Mouse (Mus musculus) heart, embryonic 14.5 days (tissue): ENCODE measurements around the gene Mov10l1. TPM values are rescaled to one million over a fixed set of nuclear protein-coding genes. Genes with fewer than 3 reads are reported as not detected.

ENCODE experiments used
- ATAC-seq: fragments of 200-750 bp; cut with Nextera tagmentation; 2 replicates; pipeline ENCODE4 v1.8.0; 2017; ENCODE audit warnings: low read depth, moderate TSS enrichment; ENCODE audit not compliant: insufficient number of reproducible peaks, insufficient read depth, low FRiP score
- H3K27ac ChIP-seq, 2 experiments: fragments of 200-500 bp in 1 of 2; fragments of 300-500 bp in 1 of 2; sonication (generic) in 1 of 2; replicated peaks in 1 of 2; 2 replicates each; pipeline ENCODE4 v1.5.1; 2012 to 2014; ENCODE audit warnings: low read depth in 2 of 2, low read length in 2 of 2, control low read depth in 1 of 2, mild to moderate bottlenecking in 1 of 2, mixed read lengths in 1 of 2; ENCODE audit not compliant: control insufficient read depth in 1 of 2, insufficient read depth in 1 of 2
- H3K27me3 ChIP-seq: fragments of 300-500 bp; sonication (generic); 2 replicates; pipeline ENCODE4 v1.6.1; 2014; ENCODE audit warnings: mild to moderate bottlenecking, low read length, control low read depth; ENCODE audit not compliant: control insufficient read depth, insufficient read depth
- H3K36me3 ChIP-seq: fragments of 300-500 bp; sonication (generic); 2 replicates; pipeline ENCODE4 v1.6.1; 2014; ENCODE audit warnings: mild to moderate bottlenecking, control low read depth, low read length, mixed read lengths; ENCODE audit not compliant: control insufficient read depth, insufficient read depth
- H3K4me1 ChIP-seq, 2 experiments: fragments of 200-500 bp in 1 of 2; fragments of 300-500 bp in 1 of 2; sonication (generic) in 1 of 2; 2 replicates each; pipeline ENCODE4 v1.6.1; 2012 to 2014; ENCODE audit warnings: low read length in 2 of 2, control low read depth in 1 of 2, mixed read lengths in 1 of 2; ENCODE audit not compliant: control insufficient read depth in 2 of 2, insufficient read depth in 2 of 2
- H3K4me2 ChIP-seq: fragments of 300-500 bp; sonication (generic); 2 replicates; pipeline ENCODE4 v1.6.1; 2014; ENCODE audit warnings: mild to moderate bottlenecking, low read length
- H3K4me3 ChIP-seq, 2 experiments: fragments of 200-500 bp in 1 of 2; fragments of 300-500 bp in 1 of 2; sonication (generic) in 1 of 2; 2 replicates each; pipeline ENCODE4 v1.5.1; 2012 to 2014; ENCODE audit warnings: low read length in 2 of 2, mild to moderate bottlenecking in 2 of 2, control low read depth in 1 of 2, low read depth in 1 of 2, moderate library complexity in 1 of 2; ENCODE audit not compliant: control insufficient read depth in 1 of 2, insufficient read depth in 1 of 2
- H3K9ac ChIP-seq: fragments of 300-500 bp; sonication (generic); 2 replicates; pipeline ENCODE4 v1.6.1; 2014; ENCODE audit warnings: mild to moderate bottlenecking, low read length
- H3K9me3 ChIP-seq: fragments of 300-500 bp; sonication (generic); 2 replicates; pipeline ENCODE4 v1.6.1; 2016; ENCODE audit warnings: low read length, control low read depth; ENCODE audit not compliant: control insufficient read depth
- WGBS: fragments of 180-500 bp; shearing (Covaris S2); extraction: QIAGEN DNeasy Blood & Tissue Kit; methylation state at CpG from one replicate; pipeline ENCODE4 v1.1.7; 2014; 5-methylcytosine and 5-hydroxymethylcytosine counted together
- polyA plus RNA-seq: library from polyadenylated mRNA; unstranded; fragments of >200 nt; fragmentation: Nextera tagmentation; extraction: Ambion mirVana; gene quantifications from 2 replicates; pipeline ENCODE4 v1.2.1, GENCODE M21; 2014

Mov10l1 gene
- polyA plus RNA-seq, 1 experiment from 2014 or later: 86.2 TPM

GRCm38 (mm10) chr15:88979138-88979446, 3.6 kb upstream of the Mov10l1 start:
- H3K27ac ChIP-seq: no peak overlapping the region
- no peaks in the 10 kb centered on the region for H3K27me3 ChIP-seq
- no peak overlapping the region for H3K4me2 ChIP-seq
- H3K9me3 ChIP-seq: no peaks in the 10 kb centered on the region
- WGBS: 44% methylated on average over 3 of the region's 3 CpGs
- ATAC-seq: no peak
- H3K9ac ChIP-seq: no peak overlapping the region
- H3K4me1 ChIP-seq: no peaks in the 10 kb centered on the region
- H3K36me3 ChIP-seq: no peaks in the 10 kb centered on the region
- H3K4me3 ChIP-seq: no peak overlapping the region

GRCm38 (mm10) chr15:88989236-88989635, 6.5 kb downstream of the Mov10l1 start:
- Histone ChIP-seq H3K4me2 (no peak overlapping the region), H3K36me3 (no peaks in the 10 kb centered on the region), H3K27me3 (no peaks in the 10 kb centered on the region), H3K4me3 (no peak overlapping the region), H3K4me1 (no peaks in the 10 kb centered on the region), H3K9ac (no peak overlapping the region), H3K27ac (no peak overlapping the region), H3K9me3 (no peaks in the 10 kb centered on the region)
- ATAC-seq: no peak
- WGBS: 62% methylated on average over 2 of the region's 2 CpGs

GRCm38 (mm10) chr15:88998636-88999035, 15.9 kb downstream of the Mov10l1 start:
- no peak overlapping the region for H3K27ac ChIP-seq
- H3K9ac ChIP-seq: no peak overlapping the region
- 71% methylated on average over 8 of the region's 8 CpGs for WGBS
- H3K27me3 ChIP-seq: no peaks in the 10 kb centered on the region
- no peak overlapping the region for H3K4me2 ChIP-seq
- no peaks in the 10 kb centered on the region for H3K36me3 ChIP-seq
- no peaks in the 10 kb centered on the region for H3K9me3 ChIP-seq
- ATAC-seq: no peak
- H3K4me3 ChIP-seq: no peak overlapping the region
- no peaks in the 10 kb centered on the region for H3K4me1 ChIP-seq

- Histone ChIP-seq H3K36me3 (no peaks in the 10 kb centered on the region), H3K4me1 (no peaks in the 10 kb centered on the region), H3K27ac (no peak overlapping the region), H3K4me2 (no peak overlapping the region), H3K27me3 (no peaks in the 10 kb centered on the region), H3K9me3 (no peaks in the 10 kb centered on the region), H3K9ac (no peak overlapping the region), H3K4me3 (no peak overlapping the region)
- 79% methylated on average over 2 of the region's 2 CpGs for WGBS
- ATAC-seq: no peak
Measured at GRCm38 (mm10) chr15:88999124-88999523, 16.4 kb downstream of the Mov10l1 start.

- no peak overlapping the region for H3K4me3 ChIP-seq
- no peaks in the 10 kb centered on the region for H3K27me3 ChIP-seq
- H3K4me2 ChIP-seq: no peak overlapping the region
- no peaks in the 10 kb centered on the region for H3K9me3 ChIP-seq
- WGBS: 52% methylated on average over 2 of the region's 2 CpGs
- H3K4me1 ChIP-seq: no peaks in the 10 kb centered on the region
- no peak overlapping the region for H3K9ac ChIP-seq
- ATAC-seq: no peak
- no peak overlapping the region for H3K27ac ChIP-seq
- H3K36me3 ChIP-seq: no peaks in the 10 kb centered on the region
Measured at GRCm38 (mm10) chr15:89000367-89000766, 17.7 kb downstream of the Mov10l1 start.

- Histone ChIP-seq H3K27me3 (no peaks in the 10 kb centered on the region), H3K9me3 (no peaks in the 10 kb centered on the region), H3K4me2 (no peak overlapping the region), H3K36me3 (no peaks in the 10 kb centered on the region), H3K27ac (no peak overlapping the region), H3K9ac (no peak overlapping the region), H3K4me3 (no peak overlapping the region), H3K4me1 (no peaks in the 10 kb centered on the region)
- WGBS: 74% methylated on average over 3 of the region's 3 CpGs
- no peak for ATAC-seq
Measured at GRCm38 (mm10) chr15:89001245-89001644, 18.5 kb downstream of the Mov10l1 start.

GRCm38 (mm10) chr15:89007002-89007401, 24.3 kb downstream of the Mov10l1 start:
- Histone ChIP-seq H3K9ac (no peak overlapping the region), H3K4me2 (no peak overlapping the region), H3K9me3 (no peaks in the 10 kb centered on the region), H3K4me1 (no peaks in the 10 kb centered on the region), H3K27me3 (no peaks in the 10 kb centered on the region), H3K4me3 (no peak overlapping the region), H3K36me3 (no peaks in the 10 kb centered on the region), H3K27ac (no peak overlapping the region)
- WGBS: 85% methylated on average over 7 of the region's 7 CpGs
- no peak for ATAC-seq

GRCm38 (mm10) chr15:89007781-89008180, 25.1 kb downstream of the Mov10l1 start:
- Histone ChIP-seq H3K9me3 (no peaks in the 10 kb centered on the region), H3K4me3 (no peak overlapping the region), H3K27ac (no peak overlapping the region), H3K9ac (no peak overlapping the region), H3K4me1 (no peaks in the 10 kb centered on the region), H3K4me2 (no peak overlapping the region), H3K36me3 (no peaks in the 10 kb centered on the region), H3K27me3 (no peaks in the 10 kb centered on the region)
- WGBS: 79% methylated on average over 5 of the region's 5 CpGs
- no peak for ATAC-seq
